Comparison of ENCODE assay signal across 12 mouse cellular contexts in the genomic region with DNA sequence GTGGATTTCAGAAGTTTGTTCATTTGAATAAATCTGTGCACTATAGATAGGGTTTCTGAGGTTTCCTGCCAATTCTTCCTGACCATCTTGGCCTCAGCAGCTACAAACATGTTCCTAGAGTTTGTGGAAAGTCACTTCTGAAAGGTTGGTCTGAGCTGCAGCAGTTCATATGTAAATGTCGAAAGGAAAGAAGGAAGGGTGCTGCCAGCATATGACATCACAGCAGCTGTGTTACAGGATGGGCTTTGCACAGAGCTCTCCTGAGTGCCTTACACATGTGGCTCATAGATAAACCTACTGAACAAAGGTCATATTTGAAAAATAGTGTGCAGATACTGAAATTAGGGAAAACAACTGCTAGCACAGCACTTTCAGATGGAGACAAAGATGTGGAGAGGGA.
A peak's percentile ranks its signal among the peaks of the same experiment; 100 is the strongest.
DNase-seq lines count a peak whose midpoint lies in the region; ATAC-seq and TF ChIP-seq lines count a peak whose summit lies in the region.
"Had no signal": no experiment of that assay in that cellular context is flagged by ENCODE, and none has a peak within 500 bp of the region (broad histone marks: within the 10 kb centered on the region; RNA-seq: fewer than 3 reads in every experiment).

No protein-coding gene starts in this region.

- no peak overlapping the region for H3K4me2 ChIP-seq in limb, embryonic 14.5 days (replicated peaks; ENCODE audit: low read depth, low read length, severe bottlenecking)
- H3K4me2 ChIP-seq in embryonic facial prominence, embryonic 14.5 days (ENCODE audit: low read depth, low read length) = no peak overlapping the region
- H3K4me2 ChIP-seq: hindbrain, embryonic 12.5 days; neural tube, embryonic 13.5 days had no signal

- H3K9ac ChIP-seq in limb, embryonic 14.5 days (ENCODE audit: low read depth, low read length, severe bottlenecking) = no peak overlapping the region
- H3K9ac ChIP-seq in embryonic facial prominence, embryonic 14.5 days (ENCODE audit: low read depth, low read length) = no peak overlapping the region
- H3K9ac ChIP-seq: hindbrain, embryonic 12.5 days; neural tube, embryonic 13.5 days had no signal

- 50% methylated on average over 1 of the region's 1 CpGs for WGBS in limb, embryonic 14.5 days
- WGBS in limb, embryonic 10.5 days = 86% methylated on average over 1 of the region's 1 CpGs
- WGBS in embryonic facial prominence, embryonic 14.5 days = 25% methylated on average over 1 of the region's 1 CpGs

- peak; percentile 32 for DNase-seq in limb, embryonic 14.5 days (ENCODE audit: low spot score)
- DNase-seq in limb, embryonic 10.5 days (ENCODE audit: low spot score) = no peak
- peak; percentile 34 for DNase-seq in ES-CJ7 (ENCODE audit: low read depth, low spot score)
- DNase-seq in embryonic facial prominence, embryonic 14.5 days (ENCODE audit: low spot score) = peak; percentile 53
- DNase-seq in frontal cortex, postnatal 25 days (ENCODE audit: low spot score in 2 of 2) = no peak
- DNase-seq in embryo, embryonic 10.5 days (ENCODE audit: low spot score) = no peak
- no peak for DNase-seq in natural killer cell, adult 2 months (ENCODE audit: low spot score in 2 of 2)
- DNase-seq: lung, postnatal 14 days had no signal

- 0 out of 2 replicates have a peak overlapping the region, but pooled peaks have one; percentile 33 for H3K27ac ChIP-seq in limb, embryonic 14.5 days (replicated peaks; ENCODE audit: low read depth, low read length)
- H3K27ac ChIP-seq in limb, embryonic 10.5 days = no peak overlapping the region
- peak overlapping the region; percentile 3; the same call in 1 of the 2 replicates for H3K27ac ChIP-seq in embryonic facial prominence, embryonic 14.5 days (replicated peaks; ENCODE audit: low read depth, low read length)
- H3K27ac ChIP-seq: hindbrain, embryonic 12.5 days; neural tube, embryonic 13.5 days had no signal

- H3K36me3 ChIP-seq in limb, embryonic 14.5 days (ENCODE audit: control insufficient read depth, insufficient read depth, low read length) = no peaks in the 10 kb centered on the region
- H3K36me3 ChIP-seq in limb, embryonic 10.5 days = no peaks in the 10 kb centered on the region
- no peaks in the 10 kb centered on the region for H3K36me3 ChIP-seq in embryonic facial prominence, embryonic 14.5 days (ENCODE audit: control insufficient read depth, insufficient read depth, low read length)
- H3K36me3 ChIP-seq: hindbrain, embryonic 12.5 days; neural tube, embryonic 13.5 days had no signal

- H3K4me1 ChIP-seq in limb, embryonic 14.5 days (ENCODE audit: control insufficient read depth, insufficient read depth, low read length) = no peaks in the 10 kb centered on the region
- no peaks in the 10 kb centered on the region for H3K4me1 ChIP-seq in limb, embryonic 10.5 days
- H3K4me1 ChIP-seq in embryonic facial prominence, embryonic 14.5 days (ENCODE audit: control insufficient read depth, insufficient read depth, low read length) = no peaks in the 10 kb centered on the region
- H3K4me1 ChIP-seq: hindbrain, embryonic 12.5 days had no signal

- no peak for TF ChIP-seq POLR2A in limb, embryonic 14.5 days (IDR thresholded peaks at IDR 0.05; ENCODE audit: borderline replicate concordance, extremely low read depth, insufficient read depth, insufficient read length)

- no peak for ATAC-seq in limb, embryonic 14.5 days (ENCODE audit: low FRiP score, low read depth)
- ATAC-seq in embryonic facial prominence, embryonic 14.5 days (ENCODE audit: low read depth) = no peak
- peak; percentile 22 to 53; a peak in 2 of 4 replicates for ATAC-seq in hematopoietic stem cell, adult 5-6 weeks (replicated peaks in 1 of 2; ENCODE audit: insufficient read depth in 1 of 2, low FRiP score in 2 of 2, low TSS enrichment in 1 of 2, low read depth in 1 of 2, poor library complexity in 2 of 2, severe bottlenecking in 2 of 2)

- no peak overlapping the region for H3K4me3 ChIP-seq in limb, embryonic 14.5 days (replicated peaks; ENCODE audit: low read length)
- no peak overlapping the region for H3K4me3 ChIP-seq in limb, embryonic 10.5 days
- H3K4me3 ChIP-seq in embryonic facial prominence, embryonic 14.5 days (ENCODE audit: low read depth, low read length) = no peak overlapping the region
- H3K4me3 ChIP-seq: erythroblast, embryonic 14.5 days; hindbrain, embryonic 12.5 days; neural tube, embryonic 13.5 days had no signal

- H3K9me3 ChIP-seq in limb, embryonic 14.5 days (ENCODE audit: control insufficient read depth, low read length) = no peaks in the 10 kb centered on the region
- H3K9me3 ChIP-seq in limb, embryonic 10.5 days (replicated peaks) = no peaks in the 10 kb centered on the region
- H3K9me3 ChIP-seq in embryonic facial prominence, embryonic 14.5 days (ENCODE audit: control insufficient read depth, low read length) = no peaks in the 10 kb centered on the region
- H3K9me3 ChIP-seq: hindbrain, embryonic 12.5 days; neural tube, embryonic 13.5 days had no signal

- H3K27me3 ChIP-seq in limb, embryonic 14.5 days (ENCODE audit: control insufficient read depth, insufficient read depth, low read length) = no peaks in the 10 kb centered on the region
- H3K27me3 ChIP-seq in limb, embryonic 10.5 days (ENCODE audit: low read depth, poor library complexity, severe bottlenecking) = no peaks in the 10 kb centered on the region
- H3K27me3 ChIP-seq in embryonic facial prominence, embryonic 14.5 days (replicated peaks; ENCODE audit: control insufficient read depth, insufficient read depth, low read length) = no peaks in the 10 kb centered on the region
- H3K27me3 ChIP-seq: hindbrain, embryonic 12.5 days; neural tube, embryonic 13.5 days had no signal

Comparison
In these comparisons a context has a peak if more than half of its experiments do, and no peak if none do; other contexts are left out.
1. DNase-seq: peak in limb, embryonic 14.5 days (single experiment), ES-CJ7 (single experiment) and embryonic facial prominence, embryonic 14.5 days (single experiment); none in limb, embryonic 10.5 days (single experiment), frontal cortex, postnatal 25 days (0 of 2), embryo, embryonic 10.5 days (single experiment) and natural killer cell, adult 2 months (0 of 2).
2. ATAC-seq: peak in hematopoietic stem cell, adult 5-6 weeks (2 of 2); none in limb, embryonic 14.5 days (single experiment) and embryonic facial prominence, embryonic 14.5 days (single experiment).